Mouse (Mus musculus) small intestine, adult 2 months (tissue): ENCODE results near the gene Lct. TPM values are rescaled to one million over a fixed set of nuclear protein-coding genes. Genes with fewer than 3 reads are reported as not detected.
A peak's percentile ranks its signal among the peaks of the same experiment; 100 is the strongest.

ENCODE experiments used
- H3K27ac ChIP-seq: fragments of 200-500 bp; 2 replicates; pipeline ENCODE4 v1.5.1; 2012; ENCODE audit warnings: low read depth, low read length, control low read depth, inconsistent platforms; ENCODE audit not compliant: insufficient read depth
- H3K27me3 ChIP-seq: fragments of 200-500 bp; 2 replicates; pipeline ENCODE4 v1.6.1; 2012; ENCODE audit warnings: mild to moderate bottlenecking, moderate library complexity, low read length, inconsistent platforms; ENCODE audit not compliant: control insufficient read depth, insufficient read depth
- H3K36me3 ChIP-seq: fragments of 200-500 bp; 2 replicates; pipeline ENCODE4 v1.6.1; 2012; ENCODE audit warnings: mild to moderate bottlenecking, low read length, control low read depth, inconsistent platforms; ENCODE audit not compliant: control insufficient read depth, insufficient read depth
- H3K4me1 ChIP-seq: fragments of 200-500 bp; 2 replicates; pipeline ENCODE4 v1.6.1; 2012; ENCODE audit warnings: low read length, inconsistent platforms, mixed read lengths; ENCODE audit not compliant: control insufficient read depth, insufficient read depth, insufficient read length
- H3K4me3 ChIP-seq: fragments of 200-500 bp; 2 replicates; pipeline ENCODE4 v1.5.1; 2012; ENCODE audit warnings: low read depth, mild to moderate bottlenecking, control low read depth, inconsistent platforms, low read length, moderate library complexity
- CTCF ChIP-seq: fragments of 200-500 bp; IDR thresholded peaks from 2 replicates; pipeline ENCODE4 v1.5.1; 2012; ENCODE audit warnings: low read depth, mild to moderate bottlenecking, control low read depth, inconsistent platforms, low read length, moderate library complexity, mixed read lengths; ENCODE audit not compliant: insufficient replicate concordance, insufficient read length; ENCODE audit errors: extremely low read depth
- POLR2A ChIP-seq: fragments of 200-500 bp; IDR thresholded peaks from 2 replicates; pipeline ENCODE4 v1.6.1; 2012; ENCODE audit warnings: low read depth, mild to moderate bottlenecking, control low read depth, inconsistent platforms, low read length, moderate library complexity
- WGBS: fragments of 180-500 bp; shearing (Covaris S2); methylation state at CpG from one replicate; pipeline ENCODE4 v1.1.7; 2018; 5-methylcytosine and 5-hydroxymethylcytosine counted together
- polyA plus RNA-seq: library from polyadenylated mRNA; depleted of rRNA; stranded (reverse); fragments of >200 nt; gene quantifications from 2 replicates; pipeline ENCODE4 v1.2.3, GENCODE M21; 2012

Lct gene
- polyA plus RNA-seq, 1 experiment: 416 TPM

DNA sequence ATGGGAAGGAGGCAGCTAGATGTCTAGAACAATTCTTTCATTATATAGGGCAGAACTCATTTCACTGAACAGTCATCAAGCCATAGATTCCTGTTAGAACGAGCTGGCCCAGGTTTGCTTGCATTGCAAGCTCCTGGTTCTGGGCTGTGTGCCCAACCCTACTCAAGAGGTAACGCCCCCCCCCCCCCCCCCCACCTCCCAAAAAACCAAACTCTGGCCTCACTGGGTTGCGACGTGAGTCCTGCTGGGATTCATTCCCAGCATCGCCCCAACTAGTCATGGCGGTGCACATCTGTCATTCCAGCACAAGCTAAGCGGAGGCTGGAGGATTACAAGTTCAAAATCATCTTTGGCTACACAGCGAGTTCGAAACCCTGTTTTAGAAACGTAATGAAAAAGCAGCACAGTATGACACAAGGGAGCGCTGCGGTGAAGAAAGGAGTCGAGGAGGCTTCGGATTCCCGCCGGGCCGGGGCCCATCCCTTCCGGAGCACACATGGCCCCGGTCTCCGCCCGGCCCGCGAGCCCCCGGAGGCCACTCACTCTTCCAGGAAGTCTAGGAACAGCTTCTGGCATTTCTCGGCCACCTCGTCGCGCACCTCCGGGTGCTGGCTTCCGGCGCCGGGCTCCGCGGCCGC lies 30.9 kb upstream of the Lct start:
- peaks cover 6% of the 10 kb centered on the region for H3K36me3 ChIP-seq
- TF ChIP-seq CTCF (no peak), POLR2A (no peak)
- WGBS: under 1% methylated on average over 35 of the region's 35 CpGs
- no peaks in the 10 kb centered on the region for H3K27me3 ChIP-seq
- peak overlapping the region; percentile 32 for H3K27ac ChIP-seq
- peak overlapping the region; percentile 99 for H3K4me3 ChIP-seq
- H3K4me1 ChIP-seq: peaks cover 4% of the 10 kb centered on the region; the same call in 1 of the 2 replicates

DNA sequence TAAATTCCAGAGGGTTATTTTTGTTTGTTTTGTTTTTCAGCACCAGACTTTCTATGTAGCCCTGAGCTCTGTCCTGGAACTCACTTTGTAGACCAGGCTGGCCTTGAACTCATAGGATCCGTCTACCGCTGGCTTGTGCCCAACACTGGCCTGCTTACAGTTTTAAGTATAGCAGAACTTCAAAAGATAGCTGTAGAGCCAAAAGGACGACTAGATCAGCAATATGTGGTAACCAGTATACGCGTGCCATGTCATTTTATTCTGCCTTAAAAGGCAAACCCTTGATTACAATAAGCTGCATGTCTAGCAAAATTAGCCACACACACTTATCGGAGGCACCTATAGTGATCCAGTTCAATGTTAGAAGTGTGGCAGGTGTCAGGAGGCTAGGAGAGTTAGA lies 30.2 kb upstream of the Lct start:
- H3K27ac ChIP-seq: no peak overlapping the region
- WGBS: 13% methylated on average over 6 of the region's 6 CpGs
- peaks cover 7% of the 10 kb centered on the region for H3K36me3 ChIP-seq
- H3K4me1 ChIP-seq: peaks cover 4% of the 10 kb centered on the region; the same call in 1 of the 2 replicates
- no peaks in the 10 kb centered on the region for H3K27me3 ChIP-seq
- TF ChIP-seq CTCF (no peak), POLR2A (no peak)
- H3K4me3 ChIP-seq: no peak overlapping the region

DNA sequence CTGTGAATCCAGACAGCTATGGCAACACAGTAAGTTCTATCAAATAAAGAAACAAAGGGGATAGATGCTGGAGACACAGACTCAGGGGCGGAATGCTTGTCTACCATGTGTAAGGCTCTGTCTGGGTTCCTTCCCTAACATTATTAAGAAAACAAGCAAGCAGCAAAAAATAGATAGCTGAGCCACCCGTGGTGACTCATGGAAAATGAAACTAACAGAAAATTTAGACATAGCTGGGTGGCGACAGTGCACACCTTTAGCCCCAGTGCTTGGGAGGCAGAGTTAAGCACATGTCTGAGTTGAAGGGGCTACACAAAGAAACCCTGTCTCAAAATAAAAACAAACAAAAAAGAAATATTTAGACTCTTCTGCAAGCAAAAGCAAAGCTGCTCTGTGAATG lies 29.3 kb upstream of the Lct start:
- H3K36me3 ChIP-seq: peaks cover 10% of the 10 kb centered on the region

DNA sequence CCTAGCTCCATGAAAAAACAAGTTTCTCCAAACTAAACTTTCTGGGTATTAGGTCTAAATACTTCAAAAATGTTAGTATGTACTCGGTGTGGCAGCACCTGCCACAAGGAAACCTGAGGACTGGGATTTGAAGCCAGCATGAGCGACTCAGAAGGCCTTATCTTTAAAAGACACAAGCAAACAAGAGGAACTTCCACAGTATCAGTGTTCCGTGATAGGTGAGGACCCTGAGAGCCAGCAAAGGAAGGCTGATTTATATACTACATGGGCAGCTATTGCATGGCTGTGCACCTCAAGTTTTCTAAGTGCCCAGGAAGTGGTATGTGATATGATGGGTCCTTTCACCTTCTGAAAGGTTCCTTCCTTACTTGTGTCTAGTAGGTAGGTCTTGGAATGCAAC lies 25.0 kb upstream of the Lct start:
- 64% methylated on average over 3 of the region's 3 CpGs for WGBS

More for the DNA sequence above, 29.3 kb upstream of the Lct start:
- WGBS: 22% methylated on average over 3 of the region's 3 CpGs
- Histone ChIP-seq H3K27me3 (no peaks in the 10 kb centered on the region), H3K4me1 (peaks cover 4% of the 10 kb centered on the region; the same call in 1 of the 2 replicates), H3K4me3 (no peak overlapping the region), H3K27ac (no peak overlapping the region)
- TF ChIP-seq CTCF (no peak), POLR2A (no peak)

DNA sequence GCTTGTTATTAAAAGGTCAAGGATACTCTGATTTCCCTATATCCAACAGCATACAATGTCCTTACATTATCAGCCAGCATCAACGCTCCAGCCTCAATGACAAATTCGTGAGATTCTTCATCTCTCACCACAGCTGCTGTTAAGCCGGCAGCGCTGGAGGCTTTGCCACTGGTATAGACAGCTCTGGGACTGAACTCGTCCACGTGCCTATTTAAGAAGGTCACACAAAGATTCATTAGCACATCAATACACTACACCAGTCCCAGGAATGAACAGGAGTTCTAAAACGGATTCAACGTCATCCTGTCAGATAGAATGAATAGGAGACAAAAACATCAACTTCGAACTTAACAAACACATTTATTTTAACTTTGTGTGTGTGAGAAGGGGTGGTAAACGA lies 16.1 kb upstream of the Lct start:
- no peaks in the 10 kb centered on the region for H3K27me3 ChIP-seq
- TF ChIP-seq POLR2A (no peak), CTCF (no peak)
- no peak overlapping the region for H3K27ac ChIP-seq
- no peaks in the 10 kb centered on the region for H3K4me1 ChIP-seq
- H3K4me3 ChIP-seq: no peak overlapping the region
- peaks cover 48% of the 10 kb centered on the region for H3K36me3 ChIP-seq
- WGBS: 87% methylated on average over 10 of the region's 10 CpGs

More for the DNA sequence above, 25.0 kb upstream of the Lct start:
- Histone ChIP-seq H3K4me3 (no peak overlapping the region), H3K4me1 (no peaks in the 10 kb centered on the region), H3K27me3 (no peaks in the 10 kb centered on the region), H3K36me3 (peaks cover 21% of the 10 kb centered on the region), H3K27ac (no peak overlapping the region)
- TF ChIP-seq CTCF: no peak

DNA sequence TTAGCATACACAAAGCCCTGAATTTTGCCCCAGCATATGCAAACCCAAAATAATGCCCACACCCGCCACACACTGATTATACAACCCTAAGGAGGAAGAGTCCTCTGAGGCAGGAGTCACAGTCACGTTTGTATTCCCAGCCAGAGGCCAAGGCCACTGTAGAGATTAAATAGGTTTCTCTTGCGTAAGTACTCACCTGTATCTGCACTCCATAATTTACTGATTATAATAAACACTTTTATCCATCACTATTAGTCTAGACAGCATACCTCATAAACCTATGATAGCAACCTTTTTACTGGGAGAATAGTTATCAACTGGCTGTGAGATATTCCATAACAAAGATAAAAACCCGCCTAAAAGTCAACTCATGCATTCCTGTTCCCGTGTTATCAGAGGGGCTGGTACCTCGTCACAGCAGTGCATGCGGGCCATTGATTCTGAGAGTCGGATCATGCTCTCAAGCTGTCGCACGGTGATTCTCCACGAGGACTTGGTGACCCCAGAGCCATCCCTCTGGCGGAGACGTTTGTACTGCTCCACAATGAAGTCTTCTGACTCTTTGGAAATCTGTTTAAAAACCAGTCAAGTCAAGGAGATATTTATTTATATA lies 9.7 kb upstream of the Lct start:
- Histone ChIP-seq H3K27ac (no peak overlapping the region), H3K4me1 (peaks cover 3% of the 10 kb centered on the region; the same call in 1 of the 2 replicates), H3K4me3 (no peak overlapping the region), H3K27me3 (no peaks in the 10 kb centered on the region), H3K36me3 (peaks cover 46% of the 10 kb centered on the region)
- 44% methylated on average over 13 of the region's 13 CpGs for WGBS
- no peak for TF ChIP-seq POLR2A
- no peak for TF ChIP-seq CTCF

DNA sequence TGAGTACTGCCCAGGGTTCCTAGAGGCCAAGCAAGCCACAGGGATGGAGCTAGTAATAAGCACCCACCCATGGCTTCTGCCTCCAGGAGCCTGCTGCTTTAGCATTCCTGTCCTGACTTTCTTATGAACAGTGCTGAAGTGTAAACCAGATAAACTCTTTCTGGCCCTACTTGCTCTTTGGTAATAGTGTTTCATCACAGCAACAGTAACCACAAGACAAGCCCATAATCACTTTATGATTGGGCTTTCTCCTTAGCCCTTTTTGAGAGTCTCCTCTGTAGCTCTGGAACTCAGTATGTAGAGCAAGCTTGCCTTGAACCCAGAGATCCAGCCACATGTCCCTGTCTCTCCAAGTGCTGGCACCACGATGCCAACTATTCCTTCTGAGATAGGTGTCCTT lies 2.2 kb upstream of the Lct start:
- H3K27me3 ChIP-seq: no peaks in the 10 kb centered on the region
- 84% methylated on average over 1 of the region's 1 CpGs for WGBS
- peaks cover 6% of the 10 kb centered on the region; the same call in 1 of the 2 replicates for H3K4me1 ChIP-seq
- TF ChIP-seq POLR2A (no peak), CTCF (no peak)
- no peak overlapping the region for H3K4me3 ChIP-seq
- H3K27ac ChIP-seq: no peak overlapping the region
- H3K36me3 ChIP-seq: peaks cover 27% of the 10 kb centered on the region
